Mouse (Mus musculus): ENCODE data around the gene Jakmip3. TPM values are rescaled to one million over a fixed set of nuclear protein-coding genes. Genes with fewer than 3 reads are reported as not detected.
A peak's percentile ranks its signal among the peaks of the same experiment; 100 is the strongest.

The Jakmip3 gene
- polyA plus RNA-seq, 1 experiment from 2014 or later, result 0.55 TPM

DNA sequence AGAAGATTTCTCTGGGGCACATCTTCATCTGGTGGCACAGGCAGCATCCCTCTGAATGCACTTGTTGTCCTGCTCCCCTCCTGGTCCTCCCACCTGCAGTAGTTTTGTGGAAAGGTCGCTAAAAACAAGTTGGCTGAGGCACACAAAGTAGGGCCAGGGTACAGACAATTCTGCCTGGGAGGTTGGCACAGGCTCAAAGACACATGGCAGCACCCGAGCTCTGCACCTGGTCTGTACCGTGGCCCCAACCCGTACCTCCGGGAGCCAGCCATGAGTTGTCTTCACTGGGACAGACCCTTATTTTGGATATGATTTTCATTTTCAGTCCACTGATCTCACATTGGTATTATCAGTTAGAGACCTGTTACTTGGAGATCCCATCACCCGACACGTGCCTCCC lies 1.5 kb upstream of the Jakmip3 start:
- Histone ChIP-seq H3K9ac (ENCODE audit: low read length) (no peak overlapping the region), H3K27me3 (ENCODE audit: control insufficient read depth, insufficient read depth, low read length) (peaks cover 45% of the 10 kb centered on the region), H3K27ac (ENCODE audit: low read depth, low read length) (no peak overlapping the region), H3K9me3 (ENCODE audit: control insufficient read depth, low read length) (no peaks in the 10 kb centered on the region; the same call in 1 of the 2 replicates), H3K4me3 (ENCODE audit: low read depth, low read length) (no peak overlapping the region), H3K4me2 (ENCODE audit: low read depth, low read length, severe bottlenecking) (no peak overlapping the region), H3K4me1 (replicated peaks; ENCODE audit: control insufficient read depth, insufficient read depth, low read length) (peaks cover 8% of the 10 kb centered on the region; the same call in 1 of the 2 replicates), H3K36me3 (ENCODE audit: control insufficient read depth, insufficient read depth, low read length) (no peaks in the 10 kb centered on the region)
- 79% methylated on average over 7 of the region's 7 CpGs for WGBS
- ATAC-seq (replicated peaks; ENCODE audit: low FRiP score), result no peak
- DNase-seq (ENCODE audit: low spot score), result no peak

DNA sequence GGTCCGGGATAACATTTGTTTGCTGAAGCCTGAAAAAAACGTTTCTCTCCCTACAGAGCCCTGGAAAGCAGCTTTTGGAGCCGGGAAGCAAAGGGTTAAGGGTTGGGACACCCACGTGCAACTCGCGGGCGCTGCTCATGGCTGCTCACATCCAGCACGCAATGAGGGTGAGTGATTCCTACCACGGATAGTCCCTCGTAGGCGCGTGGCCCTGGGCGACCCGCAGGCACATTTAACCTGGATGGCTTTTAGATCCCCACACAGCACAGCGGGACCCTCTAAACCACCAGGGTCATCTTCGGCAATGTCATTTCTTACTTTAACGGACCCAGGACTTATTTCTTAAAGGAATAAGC lies 296 bp upstream of the Jakmip3 start:
- Histone ChIP-seq H3K27me3 (ENCODE audit: control insufficient read depth, insufficient read depth, low read length) (peaks cover 45% of the 10 kb centered on the region), H3K9ac (ENCODE audit: low read length) (no peak overlapping the region), H3K9me3 (ENCODE audit: control insufficient read depth, low read length) (no peaks in the 10 kb centered on the region), H3K4me2 (ENCODE audit: low read depth, low read length, severe bottlenecking) (peak overlapping the region; percentile 67), H3K4me1 (replicated peaks; ENCODE audit: control insufficient read depth, insufficient read depth, low read length) (peaks cover 8% of the 10 kb centered on the region; the same call in 1 of the 2 replicates), H3K27ac (ENCODE audit: low read depth, low read length) (no peak overlapping the region), H3K4me3 (ENCODE audit: low read depth, low read length) (peak overlapping the region; percentile 35), H3K36me3 (ENCODE audit: control insufficient read depth, insufficient read depth, low read length) (no peaks in the 10 kb centered on the region)
- ATAC-seq (replicated peaks; ENCODE audit: low FRiP score), result no peak; the same call in 1 of the 2 replicates
- 1% methylated on average over 17 of the region's 17 CpGs for WGBS
- no peak for DNase-seq (ENCODE audit: low spot score)

DNA sequence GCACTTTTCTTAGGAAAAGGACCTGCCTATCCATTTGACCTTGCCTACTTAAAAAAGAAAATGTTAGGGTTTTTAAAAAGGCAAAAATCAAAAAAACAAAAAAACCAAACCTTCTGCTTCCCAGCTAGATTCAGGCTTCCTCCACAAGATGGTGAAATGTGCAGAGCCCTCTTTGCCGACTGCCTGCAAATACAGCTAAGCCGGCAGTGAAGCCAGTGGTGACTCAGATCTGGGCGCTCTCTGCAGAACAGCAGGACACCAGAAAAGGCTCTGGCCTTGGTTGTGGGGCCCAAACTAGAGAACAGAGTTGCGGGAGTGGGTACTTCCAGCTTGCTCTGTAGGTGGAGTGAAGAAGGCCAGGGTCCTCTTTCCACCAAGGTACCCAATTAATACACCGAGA lies 1.0 kb downstream of the Jakmip3 start:
- Histone ChIP-seq H3K4me1 (replicated peaks; ENCODE audit: control insufficient read depth, insufficient read depth, low read length) (peaks cover 8% of the 10 kb centered on the region; the same call in 1 of the 2 replicates), H3K9ac (ENCODE audit: low read length) (no peak overlapping the region), H3K36me3 (ENCODE audit: control insufficient read depth, insufficient read depth, low read length) (no peaks in the 10 kb centered on the region), H3K27me3 (ENCODE audit: control insufficient read depth, insufficient read depth, low read length) (peaks cover 45% of the 10 kb centered on the region), H3K9me3 (ENCODE audit: control insufficient read depth, low read length) (no peaks in the 10 kb centered on the region), H3K4me2 (ENCODE audit: low read depth, low read length, severe bottlenecking) (no peak overlapping the region), H3K4me3 (ENCODE audit: low read depth, low read length) (no peak overlapping the region; the same call in 1 of the 2 replicates), H3K27ac (ENCODE audit: low read depth, low read length) (no peak overlapping the region)
- 26% methylated on average over 5 of the region's 5 CpGs for WGBS
- ATAC-seq (replicated peaks; ENCODE audit: low FRiP score) (no peak), DNase-seq (ENCODE audit: low spot score) (no peak)

DNA sequence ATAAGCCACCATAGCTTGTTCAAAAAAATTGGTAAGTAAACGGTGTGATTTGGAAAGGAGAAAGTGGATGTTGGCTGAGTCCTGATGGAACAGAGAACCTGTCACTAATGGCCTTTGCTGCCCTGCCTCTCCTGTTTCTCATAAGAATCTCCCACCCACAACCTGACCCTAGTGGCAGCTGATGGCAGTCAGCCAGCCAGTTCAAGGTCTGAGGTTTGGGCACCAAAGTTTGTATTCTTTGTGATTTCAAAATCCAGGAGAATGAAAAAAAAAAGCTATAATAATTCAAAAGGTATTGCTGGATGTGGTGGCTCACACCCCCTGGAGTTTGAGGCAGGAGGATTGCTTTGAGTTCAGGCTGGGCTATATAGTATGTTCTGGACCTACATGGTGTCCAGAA lies 1.8 kb downstream of the Jakmip3 start:
- H3K4me1 ChIP-seq (replicated peaks; ENCODE audit: control insufficient read depth, insufficient read depth, low read length), result peaks cover 8% of the 10 kb centered on the region; the same call in 1 of the 2 replicates
- ATAC-seq (replicated peaks; ENCODE audit: low FRiP score) (no peak), DNase-seq (ENCODE audit: low spot score) (no peak)
- H3K9me3 ChIP-seq (ENCODE audit: control insufficient read depth, low read length), result no peaks in the 10 kb centered on the region
- 91% methylated on average over 1 of the region's 1 CpGs for WGBS
- H3K27me3 ChIP-seq (ENCODE audit: control insufficient read depth, insufficient read depth, low read length), result peaks cover 45% of the 10 kb centered on the region
- no peak overlapping the region for H3K9ac ChIP-seq (ENCODE audit: low read length)
- no peak overlapping the region for H3K4me2 ChIP-seq (ENCODE audit: low read depth, low read length, severe bottlenecking)
- no peak overlapping the region for H3K4me3 ChIP-seq (ENCODE audit: low read depth, low read length)
- no peak overlapping the region for H3K27ac ChIP-seq (ENCODE audit: low read depth, low read length)
- no peaks in the 10 kb centered on the region for H3K36me3 ChIP-seq (ENCODE audit: control insufficient read depth, insufficient read depth, low read length)

DNA sequence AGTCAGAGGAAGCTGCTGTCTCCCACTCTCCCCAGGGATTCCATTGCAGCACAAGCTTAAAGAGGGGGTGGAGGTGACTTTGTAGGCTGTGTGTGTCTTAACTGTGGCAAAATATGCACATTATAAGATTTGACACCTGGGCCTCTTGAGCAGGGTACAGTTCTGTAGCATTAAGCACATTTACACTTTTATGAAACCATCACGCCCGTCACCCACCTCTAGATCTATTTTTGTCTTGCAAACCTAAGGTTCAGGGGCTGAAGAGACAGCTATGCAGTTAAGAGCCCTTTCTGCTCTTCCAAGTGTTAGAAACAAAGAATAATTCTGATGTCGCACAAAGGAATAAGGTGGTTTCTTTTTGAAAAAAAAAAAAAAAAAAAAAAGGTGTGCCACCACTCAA lies 5.1 kb downstream of the Jakmip3 start:
- 61% methylated on average over 3 of the region's 3 CpGs for WGBS

DNA sequence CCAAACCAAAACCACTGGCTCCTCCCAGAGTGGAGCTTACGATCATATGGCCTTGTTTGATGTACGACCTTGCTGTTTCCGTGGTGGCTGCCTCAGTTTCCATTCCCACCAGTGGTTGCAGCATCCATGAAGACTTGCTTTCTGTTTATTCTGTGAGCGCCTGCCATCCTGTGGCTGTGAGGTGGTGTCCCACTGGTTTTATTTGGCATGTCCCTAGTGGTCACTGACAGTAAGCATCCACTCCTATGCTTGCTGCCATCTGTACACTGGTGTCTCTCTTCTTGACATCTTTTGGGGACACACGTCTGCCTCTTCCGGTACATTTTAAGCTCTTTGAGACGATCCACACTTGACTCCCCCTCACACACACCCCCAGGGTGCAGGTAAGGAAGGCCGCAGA lies 7.2 kb downstream of the Jakmip3 start:
- 87% methylated on average over 8 of the region's 8 CpGs for WGBS
- no peak overlapping the region for H3K4me3 ChIP-seq (ENCODE audit: low read depth, low read length)
- no peak overlapping the region for H3K4me2 ChIP-seq (ENCODE audit: low read depth, low read length, severe bottlenecking)
- no peaks in the 10 kb centered on the region for H3K4me1 ChIP-seq (replicated peaks; ENCODE audit: control insufficient read depth, insufficient read depth, low read length)
- no peaks in the 10 kb centered on the region for H3K36me3 ChIP-seq (ENCODE audit: control insufficient read depth, insufficient read depth, low read length)
- no peaks in the 10 kb centered on the region for H3K9me3 ChIP-seq (ENCODE audit: control insufficient read depth, low read length)
- no peak overlapping the region for H3K27ac ChIP-seq (ENCODE audit: low read depth, low read length)
- peaks cover 6% of the 10 kb centered on the region; the same call in 1 of the 2 replicates for H3K27me3 ChIP-seq (ENCODE audit: control insufficient read depth, insufficient read depth, low read length)
- no peak overlapping the region for H3K9ac ChIP-seq (ENCODE audit: low read length)
- no peak for DNase-seq (ENCODE audit: low spot score)
- ATAC-seq (replicated peaks; ENCODE audit: low FRiP score), result no peak

More for the DNA sequence above, 5.1 kb downstream of the Jakmip3 start:
- Histone ChIP-seq H3K4me1 (replicated peaks; ENCODE audit: control insufficient read depth, insufficient read depth, low read length) (peaks cover 6% of the 10 kb centered on the region; the same call in 1 of the 2 replicates), H3K9ac (ENCODE audit: low read length) (no peak overlapping the region), H3K27ac (ENCODE audit: low read depth, low read length) (no peak overlapping the region), H3K27me3 (ENCODE audit: control insufficient read depth, insufficient read depth, low read length) (peaks cover 26% of the 10 kb centered on the region), H3K4me3 (ENCODE audit: low read depth, low read length) (no peak overlapping the region), H3K4me2 (ENCODE audit: low read depth, low read length, severe bottlenecking) (no peak overlapping the region), H3K36me3 (ENCODE audit: control insufficient read depth, insufficient read depth, low read length) (no peaks in the 10 kb centered on the region), H3K9me3 (ENCODE audit: control insufficient read depth, low read length) (no peaks in the 10 kb centered on the region)
- ATAC-seq (replicated peaks; ENCODE audit: low FRiP score) (no peak), DNase-seq (ENCODE audit: low spot score) (no peak)

DNA sequence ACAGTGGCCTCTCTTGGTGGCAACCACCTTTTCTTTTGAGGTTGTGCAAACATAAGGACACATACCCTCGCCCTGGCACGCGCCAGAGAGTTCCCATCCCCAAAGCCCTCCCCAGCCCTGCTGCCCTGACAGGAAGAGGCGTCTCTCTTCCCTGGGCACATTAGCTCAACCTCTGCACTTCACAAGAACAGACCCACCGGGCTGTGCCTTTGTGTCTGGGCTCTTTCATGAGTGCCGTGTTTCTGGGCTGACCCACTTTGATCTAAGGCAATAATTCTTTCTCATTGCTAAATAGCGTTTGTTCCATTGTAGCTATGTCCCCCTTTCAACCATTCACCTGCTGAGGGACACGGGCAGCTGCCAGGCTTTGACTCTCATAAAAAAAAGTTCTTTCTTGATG lies 7.8 kb downstream of the Jakmip3 start:
- Histone ChIP-seq H3K4me1 (replicated peaks; ENCODE audit: control insufficient read depth, insufficient read depth, low read length) (no peaks in the 10 kb centered on the region), H3K4me3 (ENCODE audit: low read depth, low read length) (no peak overlapping the region)
- 57% methylated on average over 8 of the region's 8 CpGs for WGBS

DNA sequence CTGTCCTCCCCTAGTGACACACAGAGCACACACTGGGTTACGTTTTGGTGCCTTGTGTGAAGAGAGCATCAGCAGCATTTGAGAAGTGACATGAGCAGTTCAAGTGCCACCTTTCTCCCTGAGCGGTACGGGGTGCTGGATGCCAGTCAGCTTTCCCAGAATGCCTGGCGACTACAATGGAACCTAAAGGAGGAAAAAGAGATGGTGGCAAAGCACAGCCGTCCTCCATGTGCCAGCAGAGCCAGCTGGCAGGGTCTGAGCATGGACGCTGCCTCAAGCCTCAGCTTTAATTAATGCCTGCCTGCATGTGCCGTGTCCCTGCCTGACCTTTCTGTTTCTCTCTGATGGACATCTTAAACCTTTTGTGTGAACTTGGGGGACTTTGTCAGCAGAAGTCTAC lies 15.3 kb downstream of the Jakmip3 start:
- Histone ChIP-seq H3K4me1 (replicated peaks; ENCODE audit: control insufficient read depth, insufficient read depth, low read length) (no peaks in the 10 kb centered on the region), H3K9me3 (ENCODE audit: control insufficient read depth, low read length) (no peaks in the 10 kb centered on the region), H3K27ac (ENCODE audit: low read depth, low read length) (no peak overlapping the region), H3K27me3 (ENCODE audit: control insufficient read depth, insufficient read depth, low read length) (no peaks in the 10 kb centered on the region), H3K36me3 (ENCODE audit: control insufficient read depth, insufficient read depth, low read length) (no peaks in the 10 kb centered on the region), H3K9ac (ENCODE audit: low read length) (no peak overlapping the region), H3K4me2 (ENCODE audit: low read depth, low read length, severe bottlenecking) (no peak overlapping the region), H3K4me3 (ENCODE audit: low read depth, low read length) (no peak overlapping the region)
- no peak for DNase-seq (ENCODE audit: low spot score)
- WGBS, result 78% methylated on average over 7 of the region's 7 CpGs
- no peak for ATAC-seq (replicated peaks; ENCODE audit: low FRiP score)

More for the DNA sequence above, 7.8 kb downstream of the Jakmip3 start:
- H3K9me3 ChIP-seq (ENCODE audit: control insufficient read depth, low read length), result no peaks in the 10 kb centered on the region
- H3K9ac ChIP-seq (ENCODE audit: low read length), result no peak overlapping the region
- DNase-seq (ENCODE audit: low spot score), result no peak
- no peak overlapping the region for H3K4me2 ChIP-seq (ENCODE audit: low read depth, low read length, severe bottlenecking)
- no peak overlapping the region for H3K27ac ChIP-seq (ENCODE audit: low read depth, low read length)
- H3K36me3 ChIP-seq (ENCODE audit: control insufficient read depth, insufficient read depth, low read length), result no peaks in the 10 kb centered on the region
- peaks cover under 1% of the 10 kb centered on the region; the same call in 1 of the 2 replicates for H3K27me3 ChIP-seq (ENCODE audit: control insufficient read depth, insufficient read depth, low read length)
- no peak for ATAC-seq (replicated peaks; ENCODE audit: low FRiP score)

DNA sequence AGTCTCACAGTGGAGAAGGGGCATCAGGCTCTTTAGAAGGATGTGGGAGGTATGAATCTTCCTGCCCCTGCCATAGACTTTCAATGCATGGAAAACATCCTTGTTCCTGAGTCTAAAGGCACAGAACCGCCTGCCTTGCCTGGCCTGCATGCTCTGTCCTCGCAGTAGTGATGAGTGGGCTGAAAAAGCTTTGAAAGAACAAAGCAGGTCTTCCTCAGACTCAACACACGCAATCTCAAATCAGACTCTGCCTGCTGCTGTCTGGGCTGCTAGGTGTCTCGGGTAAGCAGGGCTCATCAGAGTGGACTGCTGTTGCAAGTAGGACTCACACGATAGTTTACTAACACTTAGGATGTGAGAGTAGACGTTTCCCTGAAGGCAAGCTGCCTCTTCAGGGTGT lies 16.6 kb downstream of the Jakmip3 start:
- no peak overlapping the region for H3K9ac ChIP-seq (ENCODE audit: low read length)
- no peaks in the 10 kb centered on the region for H3K27me3 ChIP-seq (ENCODE audit: control insufficient read depth, insufficient read depth, low read length)
- no peak overlapping the region for H3K4me2 ChIP-seq (ENCODE audit: low read depth, low read length, severe bottlenecking)
- H3K9me3 ChIP-seq (ENCODE audit: control insufficient read depth, low read length), result no peaks in the 10 kb centered on the region
- H3K4me3 ChIP-seq (ENCODE audit: low read depth, low read length), result no peak overlapping the region
- no peak for DNase-seq (ENCODE audit: low spot score)
- WGBS, result 81% methylated on average over 6 of the region's 6 CpGs
- no peaks in the 10 kb centered on the region for H3K36me3 ChIP-seq (ENCODE audit: control insufficient read depth, insufficient read depth, low read length)
- H3K27ac ChIP-seq (ENCODE audit: low read depth, low read length), result no peak overlapping the region
- no peak for ATAC-seq (replicated peaks; ENCODE audit: low FRiP score)
- no peaks in the 10 kb centered on the region for H3K4me1 ChIP-seq (replicated peaks; ENCODE audit: control insufficient read depth, insufficient read depth, low read length)
